ENCODE assay signal across 17 mouse cellular contexts in the genomic region with DNA sequence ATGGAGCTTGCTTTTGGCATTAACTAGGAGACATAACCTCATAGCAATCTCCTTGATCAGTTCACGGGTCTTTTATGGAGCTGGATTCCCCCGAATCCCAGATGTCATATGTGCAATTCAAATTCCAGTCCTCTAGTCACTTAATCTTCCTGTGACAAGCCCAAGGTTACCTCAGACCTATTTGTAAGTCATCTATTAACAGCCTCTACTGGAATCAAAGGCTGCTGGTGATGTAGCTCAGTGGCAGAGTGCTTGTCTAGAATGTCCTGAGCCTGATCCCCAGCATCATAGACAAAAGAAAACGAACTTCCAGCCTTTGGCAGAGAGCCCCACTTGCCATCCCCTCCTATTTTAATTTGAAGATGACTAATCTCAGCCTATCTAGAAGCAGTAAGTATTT.
"Had no signal": no experiment of that assay in that cellular context is flagged by ENCODE, and none has a peak within 500 bp of the region (broad histone marks: within the 10 kb centered on the region; RNA-seq: fewer than 3 reads in every experiment).

No protein-coding gene starts in this region.

- DNase-seq: retina, postnatal 1 day; right cerebral cortex, adult 18-20 months; right cerebral cortex, postnatal 14 days; right cerebral cortex, postnatal 25 days; right cerebral cortex, postnatal 4 days; spleen, adult 18-20 months; thymus, adult 18-20 months; thymus, adult 2 months; thymus, postnatal 14 days; thymus, postnatal 25 days; thymus, postnatal 36 days; thymus, postnatal 4 days had no signal

- H3K4me2 ChIP-seq: neural tube, embryonic 12.5 days; neural tube, embryonic 13.5 days; neural tube, embryonic 15.5 days; stomach, embryonic 15.5 days had no signal

- H3K27me3 ChIP-seq: neural tube, embryonic 12.5 days; neural tube, embryonic 13.5 days; neural tube, embryonic 15.5 days; stomach, embryonic 15.5 days had no signal

- H3K9ac ChIP-seq: neural tube, embryonic 12.5 days; neural tube, embryonic 13.5 days; neural tube, embryonic 15.5 days; stomach, embryonic 15.5 days had no signal

- H3K27ac ChIP-seq: neural tube, embryonic 12.5 days; neural tube, embryonic 13.5 days; neural tube, embryonic 15.5 days; stomach, embryonic 15.5 days; stomach, postnatal 0 days had no signal

- H3K4me1 ChIP-seq: neural tube, embryonic 12.5 days; neural tube, embryonic 13.5 days; neural tube, embryonic 15.5 days; stomach, embryonic 15.5 days had no signal

- H3K4me3 ChIP-seq: neural tube, embryonic 12.5 days; neural tube, embryonic 13.5 days; neural tube, embryonic 15.5 days; stomach, embryonic 15.5 days had no signal

- H3K36me3 ChIP-seq: neural tube, embryonic 12.5 days; neural tube, embryonic 13.5 days; neural tube, embryonic 15.5 days; stomach, embryonic 15.5 days had no signal

- H3K9me3 ChIP-seq: neural tube, embryonic 12.5 days; neural tube, embryonic 13.5 days; neural tube, embryonic 15.5 days; stomach, embryonic 15.5 days had no signal
